Mouse (Mus musculus) adrenal gland, adult 10 weeks (tissue): ENCODE data around the gene Bace1. TPM values are rescaled to one million over a fixed set of nuclear protein-coding genes. Genes with fewer than 3 reads are reported as not detected.

Source experiments
- polyA plus RNA-seq: library from polyadenylated mRNA; stranded (reverse); fragments of 350-450 nt; fragmentation: Illumina TruSeq; extraction: RNeasy Lipid Tissue Mini Kit (QIAGEN cat#74804); gene quantifications from one replicate; pipeline ENCODE4 v1.2.3, GENCODE M21; 2014; ENCODE audit warnings: low read depth, low replicate concordance

Gene Bace1
- 38.4 TPM for polyA plus RNA-seq

DNA sequence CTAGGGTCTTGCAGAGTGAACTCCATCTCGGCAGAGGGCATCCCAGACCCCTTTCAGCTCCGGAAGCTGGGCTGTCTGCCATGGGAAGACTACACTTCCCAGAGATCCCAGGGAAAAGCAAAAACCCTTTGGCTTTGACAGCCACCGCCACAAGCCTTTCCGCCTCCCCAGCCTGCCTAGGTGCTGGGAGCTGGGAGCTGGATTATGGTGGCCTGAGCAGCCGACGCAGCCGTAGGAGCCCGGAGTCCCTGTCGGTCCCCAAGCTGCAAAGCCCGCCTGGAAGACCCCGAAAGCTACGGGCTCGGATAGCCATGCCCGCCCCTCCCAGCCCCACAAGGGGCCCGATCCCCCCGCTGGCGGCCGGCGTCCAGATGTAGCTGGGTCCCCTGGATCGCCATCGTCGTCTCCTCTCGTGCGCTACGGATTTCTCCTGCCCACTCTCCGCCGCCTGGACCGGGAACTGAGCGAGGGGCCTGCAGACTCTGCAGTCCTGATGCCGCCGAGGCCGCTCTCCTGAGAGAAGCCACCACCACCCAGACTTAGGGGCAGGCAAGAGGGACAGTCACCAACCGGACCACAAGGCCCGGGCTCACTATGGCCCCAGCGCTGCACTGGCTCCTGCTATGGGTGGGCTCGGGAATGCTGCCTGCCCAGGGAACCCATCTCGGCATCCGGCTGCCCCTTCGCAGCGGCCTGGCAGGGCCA, at the start of gene Bace1:
Gene Bace1, plus strand, starts transcription at position 147 of the 705 bp plus-strand sequence.

DNA sequence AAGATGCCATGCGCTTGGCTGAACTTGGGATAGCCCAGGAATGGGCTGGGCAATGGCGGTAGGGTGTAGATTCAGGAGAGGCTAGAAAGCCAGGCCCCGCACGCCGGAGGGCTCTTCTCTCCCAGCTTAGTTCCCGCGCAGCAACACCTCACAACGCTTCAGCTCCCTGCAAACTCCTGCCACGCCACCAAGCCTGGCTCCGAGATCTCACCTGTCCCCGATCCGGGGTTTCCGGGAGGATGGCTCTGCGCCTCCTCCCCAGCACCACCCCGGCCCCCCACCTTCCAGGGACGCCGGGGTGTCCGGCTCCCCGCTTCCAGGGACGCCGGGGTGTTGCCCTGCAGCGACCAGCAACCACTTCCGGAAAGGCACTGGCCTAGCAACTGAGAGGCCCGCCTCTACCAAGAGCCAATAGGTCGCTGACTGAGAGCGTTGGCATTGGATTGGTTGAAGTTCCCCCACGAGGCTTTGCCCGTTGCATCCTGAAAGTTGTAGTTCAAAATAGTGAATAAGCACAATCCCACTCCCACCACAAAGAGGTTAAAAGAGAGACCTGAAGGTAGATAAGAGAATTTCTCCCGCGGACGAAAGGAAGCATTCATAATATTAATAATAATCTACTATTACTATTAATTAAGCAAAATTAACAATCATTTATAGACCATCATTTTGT, 10.0 kb upstream of the Bace1 start, which contains the start of gene Cep164:
Gene Cep164, minus strand, starts transcription at position 401 of the 673 bp plus-strand sequence.

DNA sequence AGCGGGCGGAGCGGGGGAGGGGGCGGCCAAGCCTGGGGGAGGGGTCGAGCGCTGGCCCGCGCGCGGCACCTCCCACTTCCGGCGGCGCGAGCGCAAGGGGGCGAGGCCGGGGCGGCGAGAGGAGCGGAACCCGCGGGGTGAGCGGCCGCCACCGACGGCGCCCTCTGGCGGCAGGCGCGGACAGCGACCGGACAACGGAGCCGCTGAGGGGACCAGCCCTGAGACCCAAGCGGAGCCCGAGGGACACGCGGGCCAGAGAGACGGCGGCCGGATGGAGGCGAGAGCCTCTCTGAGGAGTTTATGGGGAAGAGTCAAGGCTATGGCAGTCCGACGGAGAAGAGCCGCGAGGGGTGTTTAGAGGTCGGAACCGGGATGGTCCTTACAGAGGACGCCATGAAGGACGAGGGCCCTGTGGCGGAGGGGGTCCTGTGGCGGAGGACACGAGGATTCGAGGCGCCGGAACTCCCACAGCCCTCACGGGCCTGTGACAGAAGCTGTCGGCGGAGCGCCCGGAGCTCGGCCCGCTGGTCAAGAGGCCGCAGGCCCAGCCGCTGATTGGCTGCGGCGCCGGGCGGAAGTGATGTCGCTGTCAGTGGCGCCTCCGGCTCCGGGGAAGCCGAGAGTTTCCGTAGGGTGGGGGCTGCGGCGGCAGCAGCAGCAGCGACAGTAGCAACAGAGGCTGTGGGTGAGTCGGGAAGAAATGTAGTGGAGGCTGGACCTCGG, 68.1 kb downstream of the Bace1 start, which contains the start of the genes Pcsk7 and Rnf214:
Gene Pcsk7, plus strand, starts transcription at position 143 of the 723 bp plus-strand sequence.
Gene Rnf214, minus strand, starts transcription at position 557 of the 723 bp plus-strand sequence.

Other genes with a start within 250 kb of the Bace1 start
- 2.7 TPM for gene Cep164, start 9.9 kb upstream of the Bace1 start, polyA plus RNA-seq
- gene Pcsk7, start 67.9 kb downstream of the Bace1 start, polyA plus RNA-seq, result 2.9 TPM
- gene Rnf214, start 68.3 kb downstream of the Bace1 start, polyA plus RNA-seq, result 88.4 TPM
- 29.6 TPM for gene Tagln, start 97.5 kb downstream of the Bace1 start, polyA plus RNA-seq
- gene Sidt2, start 116.7 kb downstream of the Bace1 start, polyA plus RNA-seq, result 28.4 TPM
- gene Pafah1b2, start 174.1 kb downstream of the Bace1 start, polyA plus RNA-seq, result 158 TPM
- 9.1 TPM for gene Sik3, start 174.2 kb downstream of the Bace1 start, polyA plus RNA-seq